Mouse (Mus musculus) gastrocnemius, postnatal 10 days (tissue): ENCODE measurements around the gene Samt3. TPM values are rescaled to one million over a fixed set of nuclear protein-coding genes. Genes with fewer than 3 reads are reported as not detected.

ENCODE experiments used
- DNase-seq: peaks from one replicate; pipeline ENCODE4 v3.0.0; 2021; ENCODE audit warnings: mixed read lengths
- long read RNA-seq, 2 experiments: library from polyadenylated mRNA; stranded (forward); transcript quantifications; one replicate each; pipeline ENCODE4 v2.0.0; 2021
- total RNA-seq, 2 experiments: library from RNA; stranded (reverse); gene quantifications; 2 replicates each; pipeline ENCODE4 v1.2.3; 2021

Gene Samt3
- not detected for total RNA-seq
- long read RNA-seq, experiment 1 = 0 reads
- long read RNA-seq, experiment 2 = 0 reads

DNA sequence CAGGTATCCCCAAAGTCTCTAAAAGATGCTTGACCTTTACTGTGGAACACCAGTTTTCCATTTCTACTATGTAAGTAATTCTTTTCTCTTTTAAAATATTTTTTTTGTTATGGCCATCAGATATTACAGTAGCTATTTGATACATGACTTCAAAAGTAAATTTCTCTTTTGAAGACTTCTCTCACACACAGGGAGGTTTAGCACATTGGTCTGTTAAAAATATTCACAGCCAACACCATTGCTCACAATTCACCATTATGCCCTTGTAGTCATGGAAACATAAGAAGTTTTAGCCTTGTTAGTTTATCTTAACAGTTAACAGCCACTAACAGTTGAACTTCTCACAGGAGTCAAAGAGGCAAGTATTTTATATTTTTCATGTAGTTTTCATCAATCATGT lies at the start of gene Samt3:
Samt3 (plus strand) TSS at position 301 of the 400 bp plus-strand sequence.
- no peak for DNase-seq

DNA sequence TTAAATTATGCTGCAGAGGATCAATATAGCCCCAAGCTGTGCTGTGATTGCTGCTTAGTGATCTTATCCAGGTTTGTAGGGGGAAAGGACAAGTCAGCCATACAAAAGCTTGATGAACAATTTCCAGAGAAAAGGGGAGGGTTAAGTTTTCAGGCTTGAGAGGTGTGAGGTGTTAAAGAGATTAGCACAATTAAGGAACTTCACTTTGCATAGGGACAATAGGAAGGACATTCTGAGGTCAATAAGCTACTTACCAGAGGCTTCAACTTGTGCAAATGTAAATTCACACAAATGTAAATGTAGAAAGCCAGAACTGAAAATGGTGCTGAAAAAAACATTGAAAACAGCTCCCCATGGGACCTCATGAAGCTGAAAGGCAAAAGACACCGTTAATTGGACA lies 27.4 kb upstream of the Samt3 start:
- DNase-seq = no peak

DNA sequence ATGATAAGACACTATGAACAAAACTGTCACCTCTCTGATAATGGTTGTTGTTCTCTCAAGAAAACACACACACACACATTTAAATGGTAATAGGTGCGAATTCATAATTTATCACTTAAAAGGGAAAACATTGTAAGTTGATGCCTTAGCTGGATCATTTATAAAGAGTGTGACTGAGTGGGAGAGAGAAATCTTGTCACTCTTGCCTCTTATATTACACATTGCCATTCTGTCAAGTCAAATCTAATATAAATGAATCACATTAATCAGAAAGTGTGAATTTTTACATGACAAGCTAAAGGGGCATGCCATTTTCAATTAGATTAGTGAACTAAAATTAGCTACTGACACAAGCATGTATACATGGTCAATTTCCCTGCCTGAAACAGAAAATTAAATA lies 44.7 kb downstream of the Samt3 start:
- no peak for DNase-seq

Other genes with a start within 250 kb of the Samt3 start
- gene 5430427O19Rik, start 173.8 kb upstream of the Samt3 start, total RNA-seq = under 1 TPM in 1 of 2 experiments, not detected in 1; 0.12 TPM
- gene Nr0b1, start 147.6 kb downstream of the Samt3 start, total RNA-seq = not detected